Mouse (Mus musculus): ENCODE measurements around the gene Gnaz.
"Not testable (repeated sequence)": the region's sequence is repeated elsewhere in the genome, so short reads cannot be mapped to it uniquely, and the experiment has no call there.

The Gnaz gene

DNA sequence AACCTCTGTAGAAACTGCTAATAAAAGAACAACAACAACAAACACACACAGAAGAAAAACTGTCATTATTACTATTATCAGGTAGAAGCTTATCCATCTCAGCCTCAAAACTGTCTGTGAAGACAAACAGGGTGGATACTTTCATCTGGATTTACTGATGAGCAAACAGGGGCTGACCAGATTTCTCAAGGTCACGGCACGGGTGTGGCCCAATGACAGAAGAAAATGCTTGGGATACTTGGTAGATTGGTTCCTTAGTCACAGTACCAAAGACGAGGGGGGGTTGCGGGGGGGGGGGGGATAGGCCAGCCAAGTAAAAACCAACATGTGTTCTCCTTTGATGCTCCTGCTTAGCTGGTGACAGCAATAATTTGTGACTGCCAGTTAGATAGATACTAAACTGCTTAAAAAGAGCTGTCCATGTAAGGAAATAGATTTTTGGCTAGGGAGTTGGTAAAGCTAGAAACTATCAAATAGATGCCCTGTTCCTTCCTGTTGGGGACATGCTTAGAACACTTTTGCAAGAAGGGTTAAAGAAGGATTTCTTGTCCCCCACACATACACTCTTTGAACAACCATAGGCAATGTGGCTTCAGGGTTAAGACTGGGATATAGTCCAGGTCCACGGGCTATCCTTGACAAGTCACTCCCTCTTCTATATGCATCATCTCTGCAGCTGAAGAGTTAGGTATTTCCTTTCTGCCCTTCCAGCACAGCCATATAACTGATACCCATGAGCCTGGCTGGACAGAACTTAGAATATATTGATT lies 64.6 kb downstream of the Gnaz start:
- DNase-seq: no peak

DNA sequence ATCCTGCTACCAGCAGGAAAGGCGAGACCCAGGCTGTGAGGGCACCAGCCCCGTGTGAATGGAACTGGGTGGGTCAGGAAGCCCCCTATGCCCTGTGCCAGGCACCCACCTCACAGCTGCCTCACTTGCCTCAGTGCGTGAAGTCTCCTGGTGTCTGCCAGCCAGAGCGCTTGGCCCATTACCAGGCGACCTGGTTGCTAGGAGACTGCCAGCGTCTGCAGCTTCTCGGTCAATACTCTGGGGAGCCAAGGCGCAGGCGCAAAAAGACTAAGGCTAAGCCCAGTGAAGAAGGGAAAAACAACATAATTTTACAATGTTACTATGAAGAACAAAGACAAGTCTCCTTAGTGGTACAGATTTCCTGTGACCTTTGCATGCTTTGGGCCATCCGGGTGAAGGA lies 65.4 kb downstream of the Gnaz start, which contains the start of gene Rsph14:
TSS of gene Rsph14 (minus strand) at position 192 of the 400 bp plus-strand sequence.
- peak; percentile 93 to 94 for DNase-seq

DNA sequence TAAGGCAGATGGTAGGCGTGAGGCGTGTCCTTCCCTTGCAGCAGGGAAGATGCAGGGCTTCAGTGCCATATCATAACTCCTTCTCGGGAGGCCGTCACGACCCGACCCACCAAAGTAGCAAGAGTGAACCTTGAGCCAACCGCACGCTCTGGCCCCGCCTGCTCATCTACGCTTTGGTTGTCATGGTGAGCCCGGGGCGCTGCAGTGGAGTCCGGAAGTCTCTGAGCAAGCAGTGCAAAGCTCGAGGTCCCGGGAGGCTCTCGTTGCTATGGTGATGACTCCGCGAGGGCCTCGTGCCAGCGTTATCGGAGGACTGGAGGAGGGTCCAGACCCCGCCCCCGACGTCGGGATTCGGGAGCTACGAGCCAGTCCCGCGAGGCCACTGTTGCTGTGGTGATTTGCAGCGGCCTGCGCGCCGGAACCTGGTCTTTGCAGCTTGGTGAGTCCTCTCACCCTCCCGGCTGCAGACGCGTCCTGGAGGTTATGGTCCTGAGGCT lies 70.0 kb downstream of the Gnaz start, which contains the start of gene Rab36:
TSS of gene Rab36 (plus strand) at position 176 of the 497 bp plus-strand sequence.
- peak; percentile 97 for DNase-seq

DNA sequence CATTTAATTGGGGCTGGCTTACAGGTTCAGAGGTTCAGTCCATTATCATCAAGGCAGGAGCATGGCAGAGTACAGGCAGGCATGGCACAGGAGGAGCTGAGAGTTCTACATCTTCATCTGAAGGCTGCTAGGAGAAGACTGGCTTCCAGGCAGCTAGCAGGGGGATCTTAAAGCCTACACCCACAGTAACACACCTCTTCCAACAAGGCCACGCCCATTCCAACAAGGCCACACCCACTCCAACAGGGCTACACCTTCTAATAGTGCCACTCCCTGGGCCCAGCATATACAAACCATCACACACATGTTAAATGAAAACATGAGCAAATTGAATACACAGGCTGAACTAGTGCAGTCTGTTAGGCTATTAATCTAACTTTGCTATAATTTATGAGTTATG lies 75.1 kb downstream of the Gnaz start:
- DNase-seq: not testable (repeated sequence)

DNA sequence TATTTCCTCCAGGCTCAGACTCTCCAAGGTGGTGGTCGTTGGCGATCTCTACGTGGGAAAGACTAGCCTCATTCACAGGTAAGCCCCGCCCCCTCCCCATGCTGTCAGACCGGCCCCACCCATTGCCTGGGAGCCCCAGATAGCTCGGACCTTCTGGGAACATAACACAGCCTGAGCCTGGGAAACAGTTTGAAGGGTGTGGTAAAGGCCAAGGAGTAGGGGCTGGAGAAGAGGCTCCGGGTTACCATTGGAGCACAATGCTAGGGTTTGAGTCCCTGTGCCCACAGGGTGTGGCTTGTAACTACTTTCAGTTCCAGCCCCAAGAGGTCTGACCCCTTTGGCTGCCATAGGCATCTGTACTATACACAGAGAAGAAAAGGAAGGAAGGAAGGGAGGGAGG lies 77.5 kb downstream of the Gnaz start:
- DNase-seq: no peak

DNA sequence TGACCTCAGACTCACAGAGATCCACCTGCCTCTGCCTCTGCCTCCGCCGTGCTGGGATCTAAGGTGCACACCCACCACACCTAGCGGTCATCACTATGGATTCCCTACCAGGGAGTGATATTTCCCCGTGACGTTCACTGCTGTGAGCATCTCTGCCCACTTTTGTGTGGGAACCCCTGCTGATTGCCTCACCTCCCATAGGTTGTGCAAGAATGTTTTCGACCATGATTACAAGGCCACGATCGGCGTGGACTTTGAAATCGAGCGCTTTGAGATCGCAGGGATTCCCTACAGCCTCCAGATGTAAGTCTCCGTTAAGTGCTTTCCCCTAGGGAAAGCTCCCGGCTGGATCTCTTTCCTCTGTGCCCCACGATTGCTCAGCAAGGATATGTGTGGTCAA lies 78.9 kb downstream of the Gnaz start:
- no peak for DNase-seq

DNA sequence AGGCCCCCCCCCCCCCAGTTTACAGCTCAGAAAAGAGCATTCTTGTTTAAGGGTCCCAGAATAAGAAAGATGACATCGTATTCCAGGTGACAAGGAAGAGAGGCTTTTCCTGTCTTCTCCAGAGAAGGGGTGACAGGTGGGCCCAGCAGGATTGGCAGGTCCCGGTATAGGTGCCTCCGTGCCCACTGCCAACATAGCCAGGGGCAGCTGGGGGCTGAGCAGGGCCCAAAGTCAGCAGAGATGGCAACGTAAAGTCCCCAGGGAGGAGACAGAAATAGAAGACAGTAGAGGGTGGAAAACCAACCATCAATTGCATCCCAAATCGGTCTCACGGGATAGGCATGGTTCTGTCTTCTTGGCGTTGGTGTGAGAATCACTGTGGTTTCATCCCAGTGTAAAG lies 81.7 kb downstream of the Gnaz start:
- DNase-seq: no peak

DNA sequence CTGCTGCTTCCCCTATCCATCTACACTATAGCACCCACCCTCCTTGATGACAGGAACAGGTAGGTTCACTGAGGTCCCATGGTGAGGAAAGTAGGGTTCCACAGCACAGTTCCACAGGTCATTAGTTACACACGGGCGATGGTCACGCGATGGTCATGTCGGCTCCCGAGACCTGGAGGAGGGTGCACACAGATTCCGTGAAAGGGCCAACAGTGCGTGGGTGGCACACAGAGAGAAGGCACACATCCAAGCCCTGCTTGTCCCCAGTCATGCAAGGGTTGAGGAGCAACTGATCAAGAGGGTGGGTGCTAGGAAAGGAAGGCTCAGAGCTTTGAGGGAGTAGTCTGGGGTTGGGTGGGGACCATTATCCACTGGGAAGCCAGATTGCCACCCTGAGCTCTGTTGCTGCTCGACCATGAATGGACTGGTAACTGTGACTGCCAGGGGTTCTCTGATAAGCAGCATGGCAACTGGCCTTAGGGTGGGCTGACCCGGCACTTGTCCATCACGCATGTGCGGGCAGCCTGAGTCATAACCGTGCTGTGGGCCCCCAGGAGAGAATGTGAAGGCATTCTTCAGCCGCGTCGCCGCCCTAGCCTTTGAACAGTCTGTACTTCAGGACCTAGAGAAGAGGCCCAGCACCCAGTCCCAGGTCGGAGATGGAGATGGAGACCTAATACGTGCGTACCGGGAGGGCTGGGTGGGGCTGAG lies 84.5 kb downstream of the Gnaz start:
- no peak for DNase-seq

DNA sequence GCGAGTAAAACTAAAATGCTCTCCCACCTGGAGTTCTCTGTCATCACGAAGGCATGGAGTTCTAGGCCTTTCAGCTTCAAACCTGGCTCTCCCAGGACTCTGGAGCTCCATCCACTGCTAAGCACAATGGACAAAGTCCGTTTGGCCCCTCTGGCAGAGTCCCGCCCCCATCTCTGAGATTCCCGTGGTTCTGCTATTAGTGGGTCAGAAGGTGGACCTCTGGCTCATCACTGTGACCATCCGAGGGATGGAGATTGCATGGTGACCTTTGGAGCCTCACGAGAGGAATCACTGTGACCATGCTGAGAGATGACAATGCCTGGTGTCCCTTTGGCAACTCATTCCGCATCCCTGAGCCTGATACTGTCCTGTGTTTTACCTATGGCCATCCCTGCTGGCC lies 85.9 kb downstream of the Gnaz start:
- DNase-seq: peak; percentile 66 to 78

DNA sequence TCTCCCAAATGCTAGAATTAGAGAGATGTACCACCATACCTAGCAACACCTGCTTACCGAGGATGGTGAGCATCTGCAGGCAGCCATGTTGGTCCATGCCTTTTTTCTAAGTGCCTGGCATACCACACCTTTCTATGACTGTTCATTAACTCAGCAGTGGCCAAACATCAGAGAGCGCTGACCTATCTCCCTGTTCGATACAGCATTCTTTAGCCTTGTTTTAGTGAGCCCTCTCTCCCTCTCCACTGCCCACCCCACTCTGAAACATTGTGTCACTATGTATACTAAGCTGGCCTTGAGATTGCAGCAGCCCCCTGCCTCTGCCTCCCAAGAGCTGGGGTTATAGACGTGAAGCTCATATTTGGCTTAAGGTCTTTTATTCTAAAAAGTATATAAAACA lies 86.7 kb downstream of the Gnaz start:
- DNase-seq: no peak

DNA sequence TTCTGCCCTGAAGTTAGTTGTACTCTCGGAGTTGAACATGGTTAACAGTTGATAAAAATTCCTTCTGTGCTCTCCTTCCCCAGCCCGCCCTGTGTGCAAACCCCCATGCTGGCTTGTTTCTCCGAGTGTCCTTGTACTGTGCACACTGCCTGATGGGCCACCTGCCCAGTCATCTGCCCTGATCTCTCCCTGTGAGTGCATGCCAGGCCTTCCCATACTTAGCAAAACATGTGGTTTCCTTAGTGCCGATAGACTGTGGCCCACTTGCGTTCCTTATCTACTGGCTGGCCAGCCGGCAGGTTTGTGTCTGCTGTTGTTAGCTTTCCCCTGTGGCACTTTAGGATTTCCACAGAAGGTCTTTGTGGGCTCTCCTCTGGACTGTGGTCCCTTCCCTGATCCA lies 87.1 kb downstream of the Gnaz start:
- DNase-seq: peak; percentile 15 to 51

DNA sequence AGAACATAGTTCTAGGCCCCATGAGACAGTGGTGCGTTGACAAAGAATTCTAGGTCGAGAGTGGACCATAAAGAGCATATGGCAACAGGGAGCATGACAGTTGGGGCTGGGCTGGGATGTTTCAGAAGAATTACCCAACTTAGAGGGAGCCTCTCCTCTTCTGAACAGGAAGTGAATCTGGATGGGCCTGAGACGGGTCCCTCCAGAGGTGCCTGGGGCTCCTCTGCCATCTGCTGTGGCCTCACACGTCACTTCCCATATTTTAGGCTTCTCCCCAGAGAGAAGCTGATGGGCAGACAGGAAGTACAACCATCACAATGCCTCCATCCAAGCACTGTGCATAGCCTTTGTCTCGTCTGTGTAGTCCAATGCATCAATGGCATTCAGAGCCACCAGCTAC lies 88.7 kb downstream of the Gnaz start:
- DNase-seq: no peak

DNA sequence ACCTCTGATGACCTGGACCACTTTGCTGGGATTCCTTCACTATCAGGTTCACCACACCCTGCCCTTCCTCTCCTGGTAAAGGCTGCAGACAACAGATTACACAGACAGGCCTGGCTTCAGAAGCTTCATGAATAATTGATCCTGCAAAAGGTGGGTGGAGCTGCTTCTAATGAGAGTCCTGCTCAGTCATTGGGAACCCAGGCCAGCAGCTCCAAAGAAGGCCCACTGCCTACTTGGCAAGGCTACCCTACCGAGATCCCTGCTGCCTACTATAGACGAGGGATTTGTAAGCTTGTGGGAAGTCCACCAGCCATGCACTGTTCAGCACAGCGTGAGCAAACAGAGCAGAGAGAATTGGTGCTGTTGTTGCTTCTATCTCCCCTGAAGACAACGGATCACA lies 89.3 kb downstream of the Gnaz start:
- DNase-seq: peak; percentile 51 to 60

DNA sequence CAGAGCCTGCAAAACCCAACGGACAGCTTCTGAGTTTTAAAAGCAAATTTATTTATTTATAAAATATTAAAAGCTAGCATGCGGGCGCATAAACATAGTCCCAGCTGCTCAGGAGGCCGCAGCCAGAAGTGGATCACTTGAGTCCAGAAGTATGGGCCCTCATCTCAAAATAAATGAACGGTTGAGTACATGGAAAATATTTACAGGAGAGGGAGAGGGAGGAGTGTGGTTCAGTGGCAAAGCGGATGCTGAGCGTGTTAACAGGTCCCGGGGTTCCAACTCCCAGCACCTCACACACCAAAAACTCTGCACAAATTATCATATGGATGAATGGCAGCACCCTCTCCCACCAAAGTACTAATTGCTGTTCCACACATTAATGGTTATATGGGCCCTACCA lies 91.4 kb downstream of the Gnaz start:
- peak in 1 of 2 experiments; percentile 17 for DNase-seq

DNA sequence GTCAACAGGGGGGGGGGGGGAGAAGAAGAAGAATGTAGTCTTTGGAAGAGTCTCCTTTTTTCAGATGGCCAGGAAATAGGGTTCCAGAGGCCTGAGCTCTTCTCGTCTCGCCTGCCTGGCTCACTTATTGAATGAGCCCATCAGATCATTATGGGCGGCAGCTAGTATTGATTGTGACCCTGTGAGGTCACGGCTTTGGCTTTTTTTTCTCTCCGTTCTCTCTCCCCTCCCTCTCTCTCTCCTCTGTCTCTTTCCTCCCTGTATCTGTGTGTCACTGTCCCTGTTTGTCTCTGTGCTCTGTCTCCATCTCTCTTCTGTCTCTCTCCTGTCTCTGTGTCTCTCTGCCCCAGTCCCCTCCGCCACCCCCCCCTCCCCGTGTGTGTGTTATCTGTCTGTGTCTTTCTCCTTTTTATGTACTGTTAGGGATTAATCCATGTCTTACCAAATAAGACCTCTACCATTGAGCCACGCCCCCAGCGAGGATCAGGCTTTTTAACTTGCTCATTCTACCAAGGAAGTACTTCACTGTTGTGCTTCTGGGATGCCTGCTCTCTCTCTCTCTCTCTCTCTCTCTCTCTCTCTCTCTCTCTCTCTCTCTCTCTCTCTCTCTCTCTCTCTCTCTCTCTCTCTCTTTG lies 91.9 kb downstream of the Gnaz start:
- peak; percentile 47 to 53 for DNase-seq

DNA sequence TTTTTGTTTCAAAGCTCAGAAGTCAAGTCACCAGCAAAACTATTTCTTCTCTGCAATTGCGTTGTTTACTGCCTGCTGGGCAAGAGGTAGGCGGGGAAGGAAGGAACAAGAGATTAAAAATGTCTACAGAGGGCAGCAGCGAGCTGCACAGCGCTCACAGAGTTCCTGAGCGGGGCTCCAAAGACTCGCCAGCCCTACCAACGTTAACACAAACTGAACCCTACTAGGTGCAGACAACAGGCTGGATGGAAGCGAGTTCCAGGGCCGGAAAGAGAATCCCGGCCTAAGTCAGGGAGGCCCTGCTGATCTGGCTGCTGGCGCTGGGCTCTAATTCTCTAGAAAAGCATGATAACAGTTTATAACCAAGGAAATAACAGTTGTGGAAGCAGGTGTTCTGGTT lies 92.4 kb downstream of the Gnaz start:
- peak; percentile 81 to 83 for DNase-seq

DNA sequence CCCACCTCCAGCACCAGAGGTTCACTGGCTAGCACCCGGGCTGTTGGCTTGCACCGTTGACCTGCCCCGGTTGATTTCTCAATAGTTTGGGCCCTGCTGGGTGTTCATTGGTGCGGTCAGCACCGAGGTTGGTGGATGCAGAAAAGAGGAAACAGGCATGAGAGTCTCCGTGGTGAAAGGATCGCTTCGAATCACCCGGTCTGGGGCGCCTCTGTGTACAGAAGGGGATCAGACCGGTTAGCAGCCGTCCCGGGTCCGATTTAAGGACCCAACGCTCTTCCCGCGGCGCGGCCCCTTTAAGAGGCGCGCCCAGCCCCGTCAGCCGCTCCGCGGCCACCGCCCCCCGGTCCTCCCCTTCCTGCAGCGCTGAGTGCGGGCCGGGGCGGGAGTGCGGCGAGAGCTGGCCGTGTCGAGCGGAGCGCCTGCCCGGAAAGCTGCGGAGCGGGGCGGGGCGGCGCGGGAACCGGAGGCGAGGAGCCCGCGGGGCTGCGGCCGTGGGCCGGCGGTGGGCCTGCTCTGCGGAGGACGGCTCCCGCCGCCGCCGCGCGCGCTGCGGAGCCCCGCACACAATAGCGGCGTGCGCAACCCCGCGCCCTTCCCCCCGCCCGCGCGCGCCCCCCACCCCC lies 93.4 kb downstream of the Gnaz start, which contains the start of gene Bcr:
TSS of gene Bcr (plus strand) at position 376 of the 626 bp plus-strand sequence.
- DNase-seq: peak; percentile 85 to 92

DNA sequence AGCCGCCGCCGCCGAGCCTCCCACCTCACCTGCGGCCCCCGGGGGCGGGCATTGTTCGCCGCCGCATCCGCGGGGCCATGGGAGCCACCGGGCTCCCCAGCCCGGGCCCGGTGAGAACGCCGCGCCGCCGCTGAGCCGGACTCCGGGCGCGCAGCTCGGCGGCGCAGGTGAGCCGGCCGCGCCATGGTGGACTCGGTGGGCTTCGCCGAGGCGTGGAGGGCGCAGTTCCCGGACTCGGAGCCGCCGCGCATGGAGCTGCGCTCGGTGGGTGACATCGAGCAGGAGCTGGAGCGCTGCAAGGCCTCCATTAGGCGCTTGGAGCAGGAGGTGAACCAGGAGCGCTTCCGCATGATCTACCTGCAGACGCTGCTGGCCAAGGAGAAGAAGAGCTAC lies 93.9 kb downstream of the Gnaz start:
- DNase-seq: peak; percentile 6 to 56

DNA sequence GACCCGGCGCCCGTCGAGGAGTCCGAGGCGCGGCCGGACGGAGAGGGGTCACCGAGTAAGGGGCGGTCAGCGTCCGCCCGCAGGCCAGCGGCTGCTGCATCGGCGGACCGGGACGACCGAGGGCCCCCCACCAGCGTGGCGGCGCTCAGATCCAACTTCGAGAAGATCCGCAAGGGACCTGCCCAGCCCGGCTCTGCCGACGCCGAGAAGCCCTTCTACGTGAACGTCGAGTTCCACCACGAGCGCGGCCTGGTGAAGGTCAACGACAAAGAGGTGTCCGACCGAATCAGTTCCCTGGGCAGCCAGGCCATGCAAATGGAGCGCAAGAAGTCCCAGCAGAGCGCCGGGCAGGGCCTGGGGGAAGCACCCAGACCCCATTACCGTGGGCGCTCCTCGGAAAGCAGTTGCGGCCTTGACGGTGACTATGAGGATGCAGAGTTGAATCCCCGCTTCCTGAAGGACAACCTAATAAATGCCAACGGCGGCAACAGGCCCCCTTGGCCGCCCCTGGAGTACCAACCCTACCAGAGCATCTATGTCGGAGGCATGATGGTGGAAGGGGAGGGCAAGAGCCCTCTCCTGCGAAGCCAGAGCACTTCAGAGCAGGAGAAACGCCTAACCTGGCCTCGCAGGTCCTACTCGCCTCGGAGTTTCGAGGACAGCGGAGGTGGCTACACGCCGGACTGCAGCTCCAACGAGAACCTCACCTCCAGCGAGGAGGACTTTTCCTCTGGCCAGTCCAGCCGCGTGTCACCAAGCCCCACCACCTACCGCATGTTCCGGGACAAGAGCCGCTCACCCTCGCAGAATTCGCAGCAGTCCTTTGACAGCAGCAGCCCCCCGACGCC lies 94.6 kb downstream of the Gnaz start:
- peak; percentile 41 to 72 for DNase-seq

DNA sequence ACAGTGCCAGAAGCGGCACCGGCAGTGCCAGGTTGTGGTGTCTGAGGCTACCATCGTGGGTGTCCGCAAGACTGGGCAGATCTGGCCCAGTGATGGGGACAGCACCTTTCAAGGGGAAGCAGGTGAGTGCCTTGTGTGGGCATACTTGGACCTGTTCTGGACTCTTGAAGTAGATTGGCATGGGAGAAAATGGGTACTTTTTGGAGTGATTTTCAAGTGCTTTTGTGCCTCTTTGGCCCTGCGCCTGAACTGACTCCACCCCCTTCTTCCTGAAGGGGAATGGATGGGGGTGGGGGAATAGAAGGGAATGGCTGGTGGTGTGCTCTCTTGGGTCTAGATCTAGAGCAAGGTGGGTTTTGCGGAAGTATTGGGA lies 95.2 kb downstream of the Gnaz start:
- DNase-seq: peak; percentile 54 to 58

DNA sequence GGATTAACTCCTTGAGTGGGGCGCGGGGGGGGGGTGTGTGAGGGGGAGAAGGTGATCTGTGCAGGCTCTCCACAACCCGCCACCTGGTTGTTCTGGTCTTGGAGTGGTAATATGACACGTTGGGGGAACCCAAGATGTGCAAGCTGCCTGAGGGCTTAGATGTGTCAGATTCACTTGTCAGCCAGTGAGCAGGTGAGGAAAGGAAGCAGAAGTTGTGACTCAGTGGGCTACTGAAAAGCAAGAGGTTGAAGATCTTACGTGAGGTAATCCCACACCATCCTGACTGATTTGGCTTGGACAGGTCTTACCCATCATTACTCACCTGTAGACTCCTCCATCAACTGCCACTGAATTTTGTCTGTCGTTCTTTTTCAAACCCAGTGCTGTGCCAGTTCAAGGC lies 95.6 kb downstream of the Gnaz start:
- DNase-seq: no peak

Data from kidney, postnatal 25 days (tissue).